Mouse (Mus musculus): ENCODE data around the gene Actr5.

- TF ChIP-seq CTCF (IDR thresholded peaks at IDR 0.05) (peak; percentile 8; the same call in 1 of the 2 replicates), EP300 (IDR thresholded peaks at IDR 0.05) (no peak)
Measured at GRCm38 (mm10) chr2:158610488-158611325, 14.0 kb upstream of the Actr5 start, which contains the start of gene Slc32a1.
